Mouse (Mus musculus) retina, adult 2 months (tissue): ENCODE measurements around the gene Cplx2.

ENCODE experiments used
- DNase-seq: peaks from one replicate; pipeline ENCODE4 v3.0.0-alpha.2; 2012; ENCODE audit warnings: low read depth, low spot score

Gene Cplx2

DNA sequence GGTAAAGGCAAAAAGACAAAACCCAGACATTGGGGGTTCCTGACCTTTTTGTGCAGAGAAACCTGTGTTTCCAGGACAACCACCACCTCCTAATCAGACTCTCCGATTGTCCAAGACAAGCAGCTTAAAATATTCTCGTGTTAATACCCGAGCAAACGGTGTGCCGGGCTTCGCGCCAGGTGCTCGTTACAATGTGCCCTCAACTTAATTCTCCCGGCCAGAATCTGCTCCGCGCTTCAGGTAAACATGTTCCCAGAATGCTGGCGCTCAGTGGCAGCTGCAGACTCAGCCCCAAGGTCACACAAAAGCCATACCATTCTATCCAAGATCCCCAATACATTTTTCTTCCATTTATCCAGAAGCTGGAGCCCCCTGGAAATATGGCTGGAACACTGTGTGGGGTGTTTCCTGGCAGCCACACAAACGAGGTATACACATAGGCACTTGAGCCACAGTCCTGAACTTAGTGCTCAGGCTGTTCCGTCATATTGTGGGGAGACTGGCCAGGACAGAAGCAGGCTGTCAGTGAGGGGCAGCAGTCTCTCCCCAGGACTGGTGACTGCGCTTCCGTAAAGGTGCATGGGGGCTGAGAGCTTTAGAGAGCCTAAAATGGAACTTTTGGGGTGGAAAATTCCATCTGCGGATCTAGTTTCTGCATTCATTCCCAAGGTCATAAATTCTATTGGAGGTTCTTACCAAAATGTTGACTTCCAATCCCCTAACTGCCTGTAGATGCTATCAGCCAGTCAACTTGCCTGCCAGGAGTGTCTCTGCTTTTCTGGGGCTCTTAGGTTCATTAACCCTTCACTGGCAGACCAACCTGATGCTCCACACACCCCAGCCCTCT lies 32.3 kb downstream of the Cplx2 start:
- no peak for DNase-seq

DNA sequence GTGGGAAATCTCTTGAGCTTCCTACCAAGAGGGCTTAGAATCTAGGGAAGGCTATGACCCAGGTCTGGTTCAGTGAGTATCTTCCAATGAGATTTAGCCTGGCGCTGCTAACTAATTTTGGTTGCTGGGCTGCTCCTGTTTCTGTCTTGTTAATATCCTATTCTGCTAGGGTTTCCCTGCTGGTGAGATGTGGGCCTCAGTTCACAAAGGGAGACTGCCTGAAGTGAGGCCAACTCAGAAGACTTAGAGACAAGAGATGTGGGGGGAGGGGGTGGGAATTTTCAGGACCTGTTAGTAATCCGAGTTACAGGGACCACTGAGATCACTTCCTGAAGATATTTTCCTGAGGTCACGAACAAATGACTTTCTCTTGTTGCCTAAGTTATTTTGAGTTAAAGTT lies 33.1 kb downstream of the Cplx2 start:
- DNase-seq, result no peak

DNA sequence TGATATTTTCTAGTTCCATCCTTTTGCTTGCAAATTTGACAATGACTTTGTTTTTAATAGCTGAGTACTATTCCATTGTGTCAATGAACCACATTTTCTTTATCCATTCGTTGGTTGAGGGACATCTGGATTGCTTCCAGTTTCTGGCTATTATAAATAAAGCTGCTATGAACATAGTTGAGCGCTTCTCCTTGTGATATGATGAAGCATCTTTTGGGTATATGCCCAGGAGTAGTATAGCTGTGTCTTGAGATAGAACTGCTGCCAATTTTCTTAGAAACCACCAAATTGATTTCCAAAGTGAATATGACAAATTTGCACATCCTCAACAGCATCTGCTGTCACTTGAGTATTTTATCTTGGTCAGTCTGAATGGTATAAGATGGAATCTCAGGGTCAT lies 34.7 kb downstream of the Cplx2 start:
- DNase-seq, result no peak

DNA sequence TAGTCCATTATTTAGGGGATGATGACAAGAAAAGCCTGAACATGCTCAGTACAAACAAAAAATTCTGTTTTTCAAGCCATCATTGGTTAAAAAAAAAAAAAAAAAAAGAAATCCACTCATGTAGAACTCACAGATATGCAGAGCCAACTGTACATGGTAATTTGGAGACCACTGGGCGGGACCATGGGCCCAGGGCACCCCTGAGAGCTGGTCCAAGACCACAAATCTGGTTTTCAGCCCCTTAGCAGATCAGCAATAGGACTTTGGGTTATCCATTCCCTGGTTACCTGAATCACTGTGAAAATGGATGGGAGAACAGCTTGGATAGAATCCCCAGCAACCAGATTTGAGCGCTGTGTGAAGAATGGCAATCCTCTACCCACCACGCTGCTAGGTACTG lies 40.5 kb downstream of the Cplx2 start:
- no peak for DNase-seq

DNA sequence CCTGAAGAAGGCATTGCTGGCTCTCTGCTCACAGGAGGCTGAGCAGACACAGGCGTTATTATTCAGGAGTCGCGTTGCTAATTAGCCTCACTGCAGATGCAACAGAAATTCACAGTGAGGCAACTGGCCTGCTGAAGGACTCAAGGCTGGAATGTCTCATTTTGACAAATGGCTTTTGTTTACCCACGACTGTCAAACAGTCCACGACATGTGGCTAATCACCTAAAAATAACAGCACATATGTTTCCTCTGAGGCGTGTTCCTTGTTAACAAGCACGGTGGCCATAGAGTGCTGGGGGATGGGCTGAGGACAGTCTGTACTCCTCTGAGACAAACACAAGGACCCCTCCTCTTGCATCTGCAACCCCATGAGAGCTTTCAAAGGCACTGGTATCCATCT lies 41.1 kb downstream of the Cplx2 start:
- DNase-seq, result no peak

DNA sequence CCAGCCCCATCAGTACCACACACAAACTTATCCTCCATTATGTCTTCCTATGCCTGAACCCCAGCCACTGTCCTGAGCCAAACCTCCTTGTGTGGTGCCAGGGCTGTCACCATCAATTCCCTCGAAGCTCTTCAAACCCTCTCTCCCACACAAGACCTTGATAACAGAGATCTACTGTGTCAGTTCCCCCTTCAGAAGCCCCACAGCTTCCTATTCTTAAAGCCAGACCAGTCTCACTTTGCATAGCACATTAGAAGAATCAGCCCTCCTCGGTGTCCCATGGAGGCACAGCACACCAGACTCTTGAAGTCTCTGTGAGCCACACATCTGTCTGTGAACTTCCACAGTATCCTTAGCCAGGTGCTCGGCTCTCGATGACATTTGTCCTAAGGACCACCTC lies 41.6 kb downstream of the Cplx2 start:
- no peak for DNase-seq

DNA sequence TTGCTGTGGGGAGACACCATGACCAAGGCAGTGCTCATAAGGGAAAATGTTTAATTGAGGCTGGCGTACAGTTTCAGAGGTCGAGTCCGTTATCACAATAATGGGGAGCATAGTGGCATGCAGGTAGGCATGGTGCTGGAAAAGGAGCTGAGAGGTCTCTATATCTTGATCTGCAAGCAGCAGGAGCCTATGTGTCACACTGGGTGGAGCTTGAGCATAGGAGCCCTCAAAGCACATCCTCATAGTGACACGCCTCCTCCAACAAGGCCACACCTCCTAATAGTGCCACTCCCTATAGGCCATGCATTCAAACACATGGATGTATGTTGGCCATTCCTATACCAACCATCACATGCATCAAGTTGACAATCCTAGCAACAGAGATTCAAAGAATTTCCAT lies 43.9 kb downstream of the Cplx2 start:
- no peak for DNase-seq

DNA sequence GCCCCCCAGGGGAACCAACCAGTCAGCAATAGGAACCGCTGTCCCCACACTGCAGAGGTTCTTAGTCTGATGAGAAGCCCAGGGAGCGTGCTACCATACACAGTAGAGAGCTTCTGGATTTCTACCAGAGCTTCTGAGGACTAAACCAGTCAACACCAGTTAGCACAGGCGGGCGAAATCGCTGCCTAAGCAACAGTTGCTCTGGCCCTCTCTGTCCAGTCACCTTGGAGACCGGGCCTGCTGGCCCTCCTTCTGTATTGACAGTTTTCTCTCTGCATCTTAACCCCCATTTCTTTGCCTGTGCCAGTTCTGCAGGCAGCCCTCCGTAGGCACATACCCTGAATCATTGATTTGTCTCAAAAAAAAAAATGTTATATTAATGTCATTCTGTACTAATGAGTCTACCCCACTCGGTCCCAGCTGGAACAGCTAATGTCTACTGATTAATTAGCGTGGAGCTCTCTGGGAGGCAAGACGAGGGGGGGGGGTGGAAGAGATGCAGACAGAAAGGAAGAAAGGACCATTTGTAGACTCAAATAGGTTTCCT lies 47.7 kb downstream of the Cplx2 start:
- DNase-seq, result no peak

DNA sequence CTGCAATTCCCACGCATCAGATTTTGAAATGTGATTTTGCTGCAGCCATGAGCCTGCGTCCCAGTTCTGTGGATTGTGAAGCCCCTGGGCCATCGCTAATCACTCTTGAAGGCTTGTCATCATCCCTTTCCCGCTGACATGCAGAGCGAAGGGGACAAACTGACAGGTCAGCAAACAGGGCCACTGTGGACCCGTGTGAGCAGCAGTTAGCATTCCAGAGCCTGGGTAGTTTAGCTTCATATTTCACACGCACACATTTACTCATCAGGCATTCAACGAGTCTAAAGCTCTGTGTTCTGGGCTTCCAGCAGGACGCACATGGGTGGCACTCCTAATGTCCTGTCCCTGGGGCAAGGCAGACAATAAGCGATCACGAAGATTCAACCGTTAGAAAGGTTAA lies 49.1 kb downstream of the Cplx2 start:
- DNase-seq, result no peak

DNA sequence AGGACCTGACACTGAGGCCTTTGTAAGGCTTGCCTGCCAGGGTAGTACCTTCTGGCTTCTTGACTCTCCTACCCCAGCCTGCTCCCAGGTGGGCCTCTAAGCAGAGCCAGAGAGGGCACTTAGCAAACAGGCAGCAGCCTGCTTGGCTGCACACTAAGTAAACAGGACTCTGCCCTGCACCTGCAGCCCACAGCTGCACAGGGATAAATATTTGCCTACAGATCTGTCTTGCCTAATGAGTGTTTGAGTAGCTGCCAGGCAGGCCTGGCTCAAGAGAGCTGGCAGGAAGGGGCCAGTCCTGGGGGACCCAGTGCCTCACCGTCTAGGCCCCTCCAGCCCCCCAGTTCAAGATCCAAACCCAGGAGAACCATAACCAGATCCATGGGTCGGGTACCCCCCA lies 54.1 kb downstream of the Cplx2 start:
- DNase-seq, result no peak

DNA sequence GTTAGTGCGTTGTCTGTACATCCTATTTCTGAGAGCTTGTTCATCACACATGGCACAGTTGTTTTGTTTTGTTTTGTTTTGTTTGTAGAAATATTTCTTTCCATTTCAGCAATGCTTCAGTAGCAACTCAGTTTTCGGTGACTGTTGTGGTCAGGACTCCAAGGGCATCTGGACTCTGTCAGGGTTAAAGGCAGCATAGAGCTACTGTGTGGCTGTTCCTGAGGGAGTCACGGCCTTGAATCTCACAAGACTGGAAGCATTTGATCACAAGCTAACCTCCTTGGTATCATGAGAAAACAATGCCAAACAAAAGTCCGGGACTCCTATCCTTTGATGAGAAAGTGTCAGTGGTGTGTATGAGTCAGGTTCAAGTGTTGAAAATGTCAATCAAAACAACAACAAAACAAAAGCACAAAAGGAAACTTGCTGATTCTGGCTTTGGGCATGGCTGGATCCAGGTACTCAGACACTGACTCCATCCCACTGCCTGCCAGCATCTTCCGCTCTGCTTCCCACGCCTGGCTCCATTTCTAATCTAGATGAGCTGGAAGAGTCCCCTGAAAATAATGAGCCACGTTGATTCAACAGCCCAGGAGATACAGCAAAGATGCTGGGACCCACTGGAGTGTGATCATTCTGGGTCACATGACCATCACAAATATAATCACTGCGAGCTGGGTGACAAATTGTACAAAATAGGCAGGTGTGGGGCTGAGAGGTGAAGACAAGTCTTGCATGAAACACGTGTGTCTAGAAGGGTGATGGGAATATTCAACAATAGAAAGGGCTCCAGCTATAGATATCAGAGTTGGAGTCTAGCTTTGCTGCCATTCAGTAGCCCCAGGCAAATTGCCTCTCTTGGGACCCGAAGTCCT lies 55.9 kb downstream of the Cplx2 start:
- no peak for DNase-seq

DNA sequence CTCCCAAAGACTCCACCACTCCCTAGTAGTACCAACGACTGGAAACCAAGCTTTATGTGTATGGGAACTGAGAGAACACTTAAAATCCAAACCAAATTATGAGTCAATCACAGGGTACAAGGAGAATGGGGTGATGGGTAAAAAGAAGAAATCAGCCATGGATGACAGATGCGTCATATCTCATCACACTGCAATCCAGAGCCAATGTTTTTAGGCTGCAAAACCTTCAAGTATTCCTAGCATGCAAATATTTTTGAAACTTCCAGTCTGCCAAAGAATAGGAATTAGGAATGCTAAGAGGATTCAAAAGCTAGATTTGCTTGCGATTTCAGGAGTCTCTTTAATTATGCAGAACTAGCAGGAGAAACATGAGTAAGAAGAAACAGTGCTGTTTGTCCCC lies 57.6 kb downstream of the Cplx2 start:
- DNase-seq, result no peak

DNA sequence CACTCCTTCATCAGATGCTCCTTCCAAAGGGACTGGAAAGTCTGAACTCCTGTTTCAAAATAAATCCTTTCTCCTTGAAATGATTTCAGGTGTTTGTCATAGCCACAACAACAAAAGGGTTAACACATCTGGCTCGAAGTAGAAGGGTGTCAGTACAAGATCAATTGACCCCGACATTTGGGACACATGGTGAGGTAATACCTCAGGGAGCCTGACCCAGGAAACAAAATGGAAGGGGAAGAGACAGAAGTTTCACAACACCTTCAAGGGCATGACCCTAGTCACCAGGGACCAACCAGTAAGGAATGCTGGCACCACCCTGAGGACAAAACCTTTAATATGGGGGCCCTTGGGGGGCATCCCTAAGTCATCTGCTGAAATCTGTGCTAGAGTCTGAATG lies 58.9 kb downstream of the Cplx2 start:
- no peak for DNase-seq

DNA sequence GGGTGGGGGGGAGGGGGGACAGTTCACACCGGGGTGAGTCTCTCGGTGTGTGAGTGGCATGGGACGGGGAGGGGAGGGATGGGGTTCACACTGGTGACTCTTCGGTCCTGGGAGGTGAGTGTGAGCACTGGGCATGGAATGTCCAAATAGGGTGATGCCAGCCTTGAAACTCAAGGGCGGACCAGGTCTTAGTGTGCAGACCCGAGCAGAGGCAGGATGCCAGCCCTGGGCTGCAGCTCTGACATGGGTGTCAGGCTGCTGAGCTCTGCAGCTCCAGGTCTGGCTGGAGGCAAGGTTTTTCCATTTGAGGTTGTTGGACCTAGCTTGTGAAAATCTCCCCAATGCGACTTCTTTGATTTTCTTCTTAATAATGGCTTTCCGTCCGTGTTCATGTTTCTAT lies 60.0 kb downstream of the Cplx2 start:
- DNase-seq, result no peak
